Mouse (Mus musculus): ENCODE data around the gene Gm11214. TPM values are rescaled to one million over a fixed set of nuclear protein-coding genes. Genes with fewer than 3 reads are reported as not detected.

Gm11214 gene
- polyA plus RNA-seq, 1 experiment from 2014 or later, result not detected

DNA sequence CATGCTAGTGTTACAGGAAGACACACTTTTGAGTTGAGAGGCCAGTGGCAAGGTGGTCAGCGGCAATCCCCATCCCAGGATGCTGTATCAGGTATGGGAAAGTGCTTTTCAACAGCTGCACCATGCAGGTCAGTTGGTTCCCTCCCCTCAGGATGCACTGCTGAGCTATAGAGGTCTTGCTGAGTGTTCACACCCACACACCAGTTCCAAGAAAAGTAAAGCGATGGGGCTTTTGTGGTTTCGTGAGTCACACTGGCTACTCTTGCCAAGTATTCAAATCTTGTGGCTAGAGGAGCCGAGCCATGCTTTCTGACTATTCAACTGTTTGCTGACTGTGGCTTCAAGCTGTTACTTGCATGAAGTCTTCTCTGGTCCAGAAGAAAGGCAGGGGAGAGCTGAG, 5.1 kb upstream of the Gm11214 start:
- Histone ChIP-seq H3K9ac (replicated peaks) (no peak overlapping the region), H3K27me3 (ENCODE audit: insufficient read depth, low read length) (no peaks in the 10 kb centered on the region), H3K4me1 (ENCODE audit: insufficient read depth) (no peaks in the 10 kb centered on the region), H3K36me3 (replicated peaks; ENCODE audit: insufficient read depth, low read length) (no peaks in the 10 kb centered on the region), H3K9me3 (ENCODE audit: low read length) (no peaks in the 10 kb centered on the region), H3K4me3 (ENCODE audit: low read depth, low read length) (no peak overlapping the region), H3K4me2 (ENCODE audit: low read depth, low read length) (no peak overlapping the region), H3K27ac (ENCODE audit: low read depth) (no peak overlapping the region)
- no peak for ATAC-seq
- DNase-seq, result no peak
- WGBS (ENCODE audit: insufficient replicate concordance), result 35% methylated on average over 4 of the region's 4 CpGs
- TF ChIP-seq EP300 (IDR thresholded peaks at IDR 0.05; ENCODE audit: low read depth) (no peak), CTCF (IDR thresholded peaks at IDR 0.05; ENCODE audit: low read depth) (no peak)

DNA sequence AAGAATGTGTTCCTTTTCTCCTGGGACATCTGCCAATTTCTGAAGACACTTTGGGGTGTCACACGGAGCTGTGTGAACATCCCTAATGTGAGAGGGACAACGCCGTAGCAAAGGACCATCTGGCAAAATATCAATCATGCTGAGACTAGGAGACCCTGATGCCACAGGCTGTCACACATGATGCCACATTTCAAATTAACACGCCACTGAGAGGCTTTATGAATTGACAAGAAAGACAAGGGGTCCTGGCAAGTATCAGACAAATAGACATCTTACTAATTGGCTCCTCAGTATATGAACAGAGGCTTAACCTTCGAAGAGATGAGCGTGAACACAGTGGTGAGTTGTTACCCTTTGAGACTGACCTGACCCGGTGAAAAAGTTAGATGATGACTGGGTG, 2.6 kb upstream of the Gm11214 start:
- no peak for TF ChIP-seq CTCF (IDR thresholded peaks at IDR 0.05; ENCODE audit: low read depth)
- no peak for TF ChIP-seq EP300 (IDR thresholded peaks at IDR 0.05; ENCODE audit: low read depth)
- Histone ChIP-seq H3K9me3 (ENCODE audit: low read length) (no peaks in the 10 kb centered on the region), H3K9ac (replicated peaks) (no peak overlapping the region), H3K4me3 (ENCODE audit: low read depth, low read length) (no peak overlapping the region), H3K4me1 (ENCODE audit: insufficient read depth) (no peaks in the 10 kb centered on the region), H3K27me3 (ENCODE audit: insufficient read depth, low read length) (no peaks in the 10 kb centered on the region), H3K27ac (ENCODE audit: low read depth) (no peak overlapping the region), H3K36me3 (replicated peaks; ENCODE audit: insufficient read depth, low read length) (no peaks in the 10 kb centered on the region), H3K4me2 (ENCODE audit: low read depth, low read length) (no peak overlapping the region)
- 80% methylated on average over 7 of the region's 7 CpGs for WGBS (ENCODE audit: insufficient replicate concordance)
- ATAC-seq, result no peak
- no peak for DNase-seq

DNA sequence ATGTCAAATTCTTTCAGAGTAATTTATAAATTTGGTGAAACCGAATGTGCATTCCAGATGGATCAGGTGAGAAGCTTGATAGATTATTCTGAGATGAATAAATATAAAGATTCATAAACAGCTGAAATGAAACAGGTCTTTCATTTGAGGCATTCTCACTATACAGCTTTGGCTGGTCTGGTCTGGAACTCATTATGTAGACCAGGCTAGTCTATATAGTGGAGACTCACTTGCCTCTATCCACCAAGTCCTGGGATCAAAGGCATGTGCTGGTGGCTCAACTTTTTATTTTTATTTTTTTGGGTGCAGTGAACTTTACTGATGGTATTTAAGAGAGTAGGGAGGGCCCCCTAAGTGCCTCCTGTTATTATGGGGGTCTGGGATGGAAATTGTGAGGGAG, 1.3 kb downstream of the Gm11214 start:
- Histone ChIP-seq H3K4me2 (ENCODE audit: low read depth, low read length) (no peak overlapping the region), H3K36me3 (replicated peaks; ENCODE audit: insufficient read depth, low read length) (no peaks in the 10 kb centered on the region), H3K9me3 (ENCODE audit: low read length) (no peaks in the 10 kb centered on the region), H3K4me3 (ENCODE audit: low read depth, low read length) (no peak overlapping the region), H3K27me3 (ENCODE audit: insufficient read depth, low read length) (no peaks in the 10 kb centered on the region), H3K9ac (replicated peaks) (no peak overlapping the region), H3K27ac (ENCODE audit: low read depth) (no peak overlapping the region), H3K4me1 (ENCODE audit: insufficient read depth) (no peaks in the 10 kb centered on the region)
- no peak for DNase-seq
- WGBS (ENCODE audit: insufficient replicate concordance), result 80% methylated on average over 1 of the region's 1 CpGs
- TF ChIP-seq CTCF (IDR thresholded peaks at IDR 0.05; ENCODE audit: low read depth) (no peak), EP300 (IDR thresholded peaks at IDR 0.05; ENCODE audit: low read depth) (no peak)
- ATAC-seq, result no peak

DNA sequence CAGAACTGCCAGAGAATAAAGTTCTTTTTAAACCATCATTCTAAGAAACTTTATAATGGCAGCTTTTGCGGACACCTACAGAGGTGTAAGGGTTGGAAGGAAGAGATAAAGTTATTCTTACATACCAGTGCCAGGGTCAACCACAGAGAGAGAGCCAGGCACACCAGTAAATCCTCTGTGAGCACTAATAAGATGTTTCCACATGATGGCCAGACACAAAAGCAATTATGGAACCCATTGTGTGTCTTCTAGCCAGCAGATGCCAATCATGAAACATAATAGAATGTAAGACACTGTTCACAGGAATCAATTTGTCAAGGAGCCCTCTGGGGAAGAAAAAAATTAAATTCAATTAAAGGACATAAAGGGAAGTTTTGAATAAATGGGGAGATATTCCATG, 1.8 kb downstream of the Gm11214 start:
- no peaks in the 10 kb centered on the region for H3K9me3 ChIP-seq (ENCODE audit: low read length)
- no peak overlapping the region for H3K9ac ChIP-seq (replicated peaks)
- no peak for TF ChIP-seq CTCF (IDR thresholded peaks at IDR 0.05; ENCODE audit: low read depth)
- no peak for TF ChIP-seq EP300 (IDR thresholded peaks at IDR 0.05; ENCODE audit: low read depth)
- H3K4me2 ChIP-seq (ENCODE audit: low read depth, low read length), result no peak overlapping the region
- no peak overlapping the region for H3K27ac ChIP-seq (ENCODE audit: low read depth)
- whole genome bisulfite sequencing (ENCODE audit: insufficient replicate concordance), result 79% methylated on average over 1 of the region's 1 CpGs
- no peaks in the 10 kb centered on the region for H3K27me3 ChIP-seq (ENCODE audit: insufficient read depth, low read length)
- ATAC-seq (no peak), DNase-seq (no peak)
- no peak overlapping the region for H3K4me3 ChIP-seq (ENCODE audit: low read depth, low read length)
- no peaks in the 10 kb centered on the region for H3K36me3 ChIP-seq (replicated peaks; ENCODE audit: insufficient read depth, low read length)
- H3K4me1 ChIP-seq (ENCODE audit: insufficient read depth), result no peaks in the 10 kb centered on the region

DNA sequence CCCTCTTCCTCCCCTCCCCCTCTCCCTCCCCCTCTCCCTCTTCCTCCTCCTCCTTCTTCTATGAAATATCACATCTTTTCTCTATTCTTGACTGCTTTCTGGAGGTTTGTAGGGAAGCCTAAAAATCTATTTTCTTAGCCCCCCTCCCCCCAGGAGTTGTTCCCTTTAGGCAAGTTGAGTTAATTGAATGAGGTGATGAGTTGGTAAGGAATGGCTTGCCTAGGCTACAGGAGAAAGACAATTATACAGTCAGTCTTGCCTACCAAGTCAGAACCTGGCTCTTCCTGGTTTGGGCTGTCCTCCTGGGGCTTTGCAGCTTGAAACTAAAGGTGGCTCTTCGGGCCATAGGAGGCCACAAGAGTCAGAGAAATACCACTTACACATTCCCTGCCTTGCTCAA, 3.4 kb downstream of the Gm11214 start:
- Histone ChIP-seq H3K36me3 (replicated peaks; ENCODE audit: insufficient read depth, low read length) (no peaks in the 10 kb centered on the region), H3K9me3 (ENCODE audit: low read length) (no peaks in the 10 kb centered on the region), H3K4me1 (ENCODE audit: insufficient read depth) (no peaks in the 10 kb centered on the region), H3K9ac (replicated peaks) (no peak overlapping the region), H3K4me2 (ENCODE audit: low read depth, low read length) (no peak overlapping the region), H3K4me3 (ENCODE audit: low read depth, low read length) (no peak overlapping the region), H3K27ac (ENCODE audit: low read depth) (no peak overlapping the region), H3K27me3 (ENCODE audit: insufficient read depth, low read length) (no peaks in the 10 kb centered on the region)
- no peak for TF ChIP-seq EP300 (IDR thresholded peaks at IDR 0.05; ENCODE audit: low read depth)
- no peak for ATAC-seq
- WGBS (ENCODE audit: insufficient replicate concordance), result 45% methylated on average over 1 of the region's 1 CpGs
- no peak for DNase-seq

DNA sequence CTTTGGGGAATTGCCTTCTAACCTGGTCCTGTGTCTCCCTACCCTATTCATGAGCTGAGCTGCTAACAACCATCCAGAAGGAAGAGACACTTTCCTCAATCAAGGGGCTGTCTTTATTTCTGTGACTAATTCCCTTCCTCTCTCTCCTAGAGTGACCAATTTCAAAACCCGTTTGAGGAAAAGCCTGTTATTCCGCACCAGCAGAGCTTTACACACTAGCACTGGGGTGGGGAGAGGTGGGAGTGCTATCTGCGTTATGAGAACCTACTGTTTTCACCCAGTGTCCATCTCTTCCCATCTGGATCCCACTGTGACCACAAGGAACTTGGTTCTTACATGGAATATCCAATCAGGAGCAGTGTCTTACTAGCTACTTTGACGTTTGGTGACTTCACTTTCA, 4.1 kb downstream of the Gm11214 start:
- no peak for TF ChIP-seq CTCF (IDR thresholded peaks at IDR 0.05; ENCODE audit: low read depth)
- no peak for TF ChIP-seq EP300 (IDR thresholded peaks at IDR 0.05; ENCODE audit: low read depth)
- Histone ChIP-seq H3K4me1 (ENCODE audit: insufficient read depth) (no peaks in the 10 kb centered on the region), H3K9ac (replicated peaks) (no peak overlapping the region), H3K9me3 (ENCODE audit: low read length) (no peaks in the 10 kb centered on the region), H3K27ac (ENCODE audit: low read depth) (no peak overlapping the region), H3K27me3 (ENCODE audit: insufficient read depth, low read length) (no peaks in the 10 kb centered on the region), H3K36me3 (replicated peaks; ENCODE audit: insufficient read depth, low read length) (no peaks in the 10 kb centered on the region), H3K4me3 (ENCODE audit: low read depth, low read length) (no peak overlapping the region), H3K4me2 (ENCODE audit: low read depth, low read length) (no peak overlapping the region)
- WGBS (ENCODE audit: insufficient replicate concordance), result 48% methylated on average over 4 of the region's 4 CpGs
- ATAC-seq (no peak), DNase-seq (no peak)

DNA sequence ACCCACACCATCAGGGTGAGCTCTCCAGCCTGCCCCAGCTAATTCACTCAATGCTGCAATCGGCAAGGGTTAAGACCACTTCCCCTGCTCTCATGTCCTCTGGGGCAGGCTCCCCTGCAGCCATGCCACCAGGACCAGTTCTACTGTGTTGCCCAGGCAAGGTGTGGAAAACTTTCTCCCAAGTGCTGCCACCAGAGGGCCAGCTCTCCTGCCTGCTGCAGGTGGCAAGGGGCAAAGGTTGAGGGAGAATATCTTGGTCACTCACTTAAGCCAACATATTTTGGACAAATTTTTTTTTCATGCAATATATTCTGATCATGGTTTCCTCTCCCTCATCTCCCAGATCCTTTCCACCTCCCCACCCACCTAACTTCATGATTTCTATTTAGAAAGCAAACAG, 8.8 kb downstream of the Gm11214 start:
- no peaks in the 10 kb centered on the region for H3K4me1 ChIP-seq (ENCODE audit: insufficient read depth)
- 44% methylated on average over 1 of the region's 1 CpGs for whole genome bisulfite sequencing (ENCODE audit: insufficient replicate concordance)
- no peak overlapping the region for H3K27ac ChIP-seq (ENCODE audit: low read depth)
- no peaks in the 10 kb centered on the region for H3K36me3 ChIP-seq (replicated peaks; ENCODE audit: insufficient read depth, low read length)
- ATAC-seq (no peak), DNase-seq (no peak)
- no peaks in the 10 kb centered on the region for H3K9me3 ChIP-seq (ENCODE audit: low read length)
- no peak for TF ChIP-seq EP300 (IDR thresholded peaks at IDR 0.05; ENCODE audit: low read depth)
- peak; percentile 37; the same call in 1 of the 2 replicates for TF ChIP-seq CTCF (IDR thresholded peaks at IDR 0.05; ENCODE audit: low read depth)
- no peak overlapping the region for H3K4me3 ChIP-seq (ENCODE audit: low read depth, low read length)
- H3K9ac ChIP-seq (replicated peaks), result no peak overlapping the region
- H3K27me3 ChIP-seq (ENCODE audit: insufficient read depth, low read length), result no peaks in the 10 kb centered on the region
- no peak overlapping the region for H3K4me2 ChIP-seq (ENCODE audit: low read depth, low read length)
